Mouse (Mus musculus) kidney, adult 2 months (tissue): Measurements from ENCODE around the gene Mettl16.

ENCODE experiments used
- CTCF ChIP-seq: fragments of 200-500 bp; conservative IDR thresholded peaks from 2 replicates; pipeline ENCODE4 v1.5.1; 2011; ENCODE audit warnings: low read depth, mild to moderate bottlenecking, control low read depth, low read length, moderate library complexity, mixed read lengths; ENCODE audit not compliant: insufficient read depth, insufficient read length
- POLR2A ChIP-seq: fragments of 200-500 bp; IDR thresholded peaks from one replicate; pipeline ENCODE4 v1.6.1; 2011; ENCODE audit warnings: low read depth, low read length, control low read depth

DNA sequence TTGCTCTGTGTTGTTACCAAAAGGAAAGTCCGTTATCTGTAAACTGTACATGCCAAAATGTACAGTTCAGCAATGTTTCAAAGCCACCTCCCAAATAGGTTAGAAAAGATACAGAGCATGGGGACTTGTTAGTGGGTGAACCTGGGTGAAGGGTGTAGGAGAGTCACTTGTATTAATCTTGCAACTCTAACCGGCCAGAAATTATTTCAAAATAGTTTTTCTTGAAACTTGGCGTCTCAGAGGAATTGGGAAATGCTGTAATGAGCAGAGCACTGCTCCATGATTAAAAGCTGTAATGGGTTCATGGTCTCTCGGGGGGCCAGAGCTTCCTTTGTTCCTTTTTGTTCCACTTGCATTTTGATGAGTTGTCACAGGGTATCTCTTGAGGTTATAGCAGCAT lies 30.0 kb downstream of the Mettl16 start:
- TF ChIP-seq CTCF (no peak), POLR2A (no peak)
